Mouse (Mus musculus) liver, postnatal 0 days (tissue): Measurements from ENCODE around the gene Vmn1r232.

ENCODE experiments used
- CTCF ChIP-seq: sonication (generic); IDR thresholded peaks from 2 replicates; pipeline ENCODE4 v1.5.1; 2016; ENCODE audit warnings: antibody characterized with exemption, low read depth
- EP300 ChIP-seq: IDR thresholded peaks from 2 replicates; pipeline ENCODE4 v1.6.1; 2016; ENCODE audit warnings: antibody characterized with exemption, low read depth, mild to moderate bottlenecking

GRCm38 (mm10) chr17:20946026-20946565, 26.6 kb upstream of the Vmn1r232 start:
- TF ChIP-seq CTCF (no peak), EP300 (no peak)
